Mouse (Mus musculus): ENCODE measurements around the gene Zdhhc3.

- TF ChIP-seq POLR2A (IDR thresholded peaks at IDR 0.05; ENCODE audit: insufficient read depth, low read length) (no peak), CTCF (IDR thresholded peaks at IDR 0.05; ENCODE audit: low read depth, low read length) (no peak)
Observed at GRCm38 (mm10) chr9:123104362-123104761, 8.6 kb downstream of the Zdhhc3 start.
